Mouse (Mus musculus): ENCODE measurements around the gene C4b. TPM values are rescaled to one million over a fixed set of nuclear protein-coding genes. Genes with fewer than 3 reads are reported as not detected.
"Not testable (repeated sequence)": the region's sequence is repeated elsewhere in the genome, so short reads cannot be mapped to it uniquely, and the experiment has no call there.

The C4b gene
- polyA plus RNA-seq, 2 experiments = 1.3 to 3.2 TPM

DNA sequence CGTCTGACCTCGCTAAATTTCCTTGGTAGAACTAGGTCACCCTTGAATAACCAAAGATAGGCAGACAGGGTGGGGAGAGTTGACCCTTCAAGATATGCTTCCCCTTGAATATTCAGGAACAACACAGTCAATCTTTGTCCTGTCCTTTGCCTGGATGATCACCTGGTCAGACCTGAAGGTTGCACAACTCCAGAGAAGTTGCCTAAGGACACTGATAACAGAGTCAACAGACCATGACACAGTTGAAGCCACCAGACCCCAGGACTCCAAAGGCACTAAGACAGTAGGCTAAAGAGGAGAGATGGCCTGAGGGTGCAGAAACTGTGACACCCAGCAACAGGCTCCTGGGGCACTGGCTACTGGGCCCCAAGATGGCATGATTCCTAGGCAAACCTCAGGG, 15.8 kb downstream of the C4b start:
- Histone ChIP-seq H3K9me3 (ENCODE audit: control insufficient read depth, low read length) (no peaks in the 10 kb centered on the region), H3K27me3 (ENCODE audit: control insufficient read depth, insufficient read depth, low read length) (no peaks in the 10 kb centered on the region), H3K4me2 (replicated peaks; ENCODE audit: low read depth, low read length, severe bottlenecking) (no peak overlapping the region), H3K36me3 (ENCODE audit: control insufficient read depth, insufficient read depth, low read length) (no peaks in the 10 kb centered on the region), H3K4me1 (ENCODE audit: control insufficient read depth, insufficient read depth, low read length) (no peaks in the 10 kb centered on the region), H3K9ac (ENCODE audit: low read depth, low read length, severe bottlenecking) (no peak overlapping the region), H3K4me3 (replicated peaks; ENCODE audit: low read length) (no peak overlapping the region), H3K27ac (replicated peaks; ENCODE audit: low read depth, low read length) (no peak overlapping the region)
- no peak for TF ChIP-seq POLR2A (IDR thresholded peaks at IDR 0.05; ENCODE audit: borderline replicate concordance, extremely low read depth, insufficient read depth, insufficient read length)
- ATAC-seq (ENCODE audit: low FRiP score, low read depth) = no peak
- DNase-seq (ENCODE audit: low spot score) = no peak
- 89% methylated on average over 2 of the region's 2 CpGs for WGBS

- Histone ChIP-seq H3K36me3 (ENCODE audit: control insufficient read depth, insufficient read depth, low read length) (no peaks in the 10 kb centered on the region), H3K9ac (ENCODE audit: low read depth, low read length, severe bottlenecking) (no peak overlapping the region), H3K27ac (replicated peaks; ENCODE audit: low read depth, low read length) (no peak overlapping the region), H3K4me2 (replicated peaks; ENCODE audit: low read depth, low read length, severe bottlenecking) (no peak overlapping the region), H3K4me1 (ENCODE audit: control insufficient read depth, insufficient read depth, low read length) (no peaks in the 10 kb centered on the region), H3K27me3 (ENCODE audit: control insufficient read depth, insufficient read depth, low read length) (no peaks in the 10 kb centered on the region), H3K9me3 (ENCODE audit: control insufficient read depth, low read length) (no peaks in the 10 kb centered on the region), H3K4me3 (replicated peaks; ENCODE audit: low read length) (no peak overlapping the region)
- WGBS = 79% methylated on average over 4 of the region's 4 CpGs
- no peak for TF ChIP-seq POLR2A (IDR thresholded peaks at IDR 0.05; ENCODE audit: borderline replicate concordance, extremely low read depth, insufficient read depth, insufficient read length)
- no peak for ATAC-seq (ENCODE audit: low FRiP score, low read depth)
- DNase-seq (ENCODE audit: low spot score) = no peak
These were observed 20.6 kb downstream of the C4b start for GRCm38 (mm10) chr17:34723066-34723465.

GRCm38 (mm10) chr17:34722238-34722637, 21.4 kb downstream of the C4b start:
- H3K9me3 ChIP-seq (ENCODE audit: control insufficient read depth, low read length); H3K27ac ChIP-seq (replicated peaks; ENCODE audit: low read depth, low read length); ATAC-seq (ENCODE audit: low FRiP score, low read depth); H3K27me3 ChIP-seq (ENCODE audit: control insufficient read depth, insufficient read depth, low read length); H3K9ac ChIP-seq (ENCODE audit: low read depth, low read length, severe bottlenecking); H3K4me1 ChIP-seq (ENCODE audit: control insufficient read depth, insufficient read depth, low read length); DNase-seq (ENCODE audit: low spot score); H3K4me3 ChIP-seq (replicated peaks; ENCODE audit: low read length); H3K4me2 ChIP-seq (replicated peaks; ENCODE audit: low read depth, low read length, severe bottlenecking); H3K36me3 ChIP-seq (ENCODE audit: control insufficient read depth, insufficient read depth, low read length): not testable (repeated sequence)
- WGBS = 86% methylated on average over 1 of the region's 4 CpGs

- not testable (repeated sequence) for H3K4me1 ChIP-seq (ENCODE audit: control insufficient read depth, insufficient read depth, low read length); H3K27me3 ChIP-seq (ENCODE audit: control insufficient read depth, insufficient read depth, low read length); H3K27ac ChIP-seq (replicated peaks; ENCODE audit: low read depth, low read length); H3K4me2 ChIP-seq (replicated peaks; ENCODE audit: low read depth, low read length, severe bottlenecking); ATAC-seq (ENCODE audit: low FRiP score, low read depth); H3K9me3 ChIP-seq (ENCODE audit: control insufficient read depth, low read length); H3K4me3 ChIP-seq (replicated peaks; ENCODE audit: low read length); H3K9ac ChIP-seq (ENCODE audit: low read depth, low read length, severe bottlenecking); H3K36me3 ChIP-seq (ENCODE audit: control insufficient read depth, insufficient read depth, low read length); DNase-seq (ENCODE audit: low spot score)
- WGBS = 79% methylated on average over 8 of the region's 8 CpGs
These were observed 23.8 kb downstream of the C4b start for GRCm38 (mm10) chr17:34719886-34720285.

- H3K27me3 ChIP-seq (ENCODE audit: control insufficient read depth, insufficient read depth, low read length) = no peaks in the 10 kb centered on the region
- H3K4me3 ChIP-seq (replicated peaks; ENCODE audit: low read length) = no peak overlapping the region
- ATAC-seq (ENCODE audit: low FRiP score, low read depth) = no peak
- no peak overlapping the region for H3K4me2 ChIP-seq (replicated peaks; ENCODE audit: low read depth, low read length, severe bottlenecking)
- H3K27ac ChIP-seq (replicated peaks; ENCODE audit: low read depth, low read length) = no peak overlapping the region
- no peaks in the 10 kb centered on the region for H3K4me1 ChIP-seq (ENCODE audit: control insufficient read depth, insufficient read depth, low read length)
- no peak for TF ChIP-seq POLR2A (IDR thresholded peaks at IDR 0.05; ENCODE audit: borderline replicate concordance, extremely low read depth, insufficient read depth, insufficient read length)
- H3K9ac ChIP-seq (ENCODE audit: low read depth, low read length, severe bottlenecking) = no peak overlapping the region
- H3K36me3 ChIP-seq (ENCODE audit: control insufficient read depth, insufficient read depth, low read length) = no peaks in the 10 kb centered on the region
- WGBS = 72% methylated on average over 11 of the region's 11 CpGs
- no peaks in the 10 kb centered on the region for H3K9me3 ChIP-seq (ENCODE audit: control insufficient read depth, low read length)
- no peak for DNase-seq (ENCODE audit: low spot score)
These were observed 26.3 kb downstream of the C4b start for GRCm38 (mm10) chr17:34717401-34717800.

GRCm38 (mm10) chr17:34716247-34716646, 27.4 kb downstream of the C4b start:
- 89% methylated on average over 15 of the region's 15 CpGs for WGBS
- Histone ChIP-seq H3K4me3 (replicated peaks; ENCODE audit: low read length) (no peak overlapping the region), H3K9ac (ENCODE audit: low read depth, low read length, severe bottlenecking) (no peak overlapping the region), H3K4me1 (ENCODE audit: control insufficient read depth, insufficient read depth, low read length) (no peaks in the 10 kb centered on the region), H3K9me3 (ENCODE audit: control insufficient read depth, low read length) (no peaks in the 10 kb centered on the region), H3K36me3 (ENCODE audit: control insufficient read depth, insufficient read depth, low read length) (no peaks in the 10 kb centered on the region), H3K27me3 (ENCODE audit: control insufficient read depth, insufficient read depth, low read length) (no peaks in the 10 kb centered on the region), H3K27ac (replicated peaks; ENCODE audit: low read depth, low read length) (no peak overlapping the region), H3K4me2 (replicated peaks; ENCODE audit: low read depth, low read length, severe bottlenecking) (no peak overlapping the region)
- no peak for TF ChIP-seq POLR2A (IDR thresholded peaks at IDR 0.05; ENCODE audit: borderline replicate concordance, extremely low read depth, insufficient read depth, insufficient read length)
- no peak for ATAC-seq (ENCODE audit: low FRiP score, low read depth)
- DNase-seq (ENCODE audit: low spot score) = no peak

GRCm38 (mm10) chr17:34715451-34715850, 28.2 kb downstream of the C4b start:
- WGBS = 78% methylated on average over 6 of the region's 7 CpGs

GRCm38 (mm10) chr17:34714908-34715445, 28.7 kb downstream of the C4b start:
- not testable (repeated sequence) for H3K4me2 ChIP-seq (replicated peaks; ENCODE audit: low read depth, low read length, severe bottlenecking); H3K27ac ChIP-seq (replicated peaks; ENCODE audit: low read depth, low read length); H3K36me3 ChIP-seq (ENCODE audit: control insufficient read depth, insufficient read depth, low read length); H3K27me3 ChIP-seq (ENCODE audit: control insufficient read depth, insufficient read depth, low read length); ATAC-seq (ENCODE audit: low FRiP score, low read depth); H3K4me3 ChIP-seq (replicated peaks; ENCODE audit: low read length); H3K9ac ChIP-seq (ENCODE audit: low read depth, low read length, severe bottlenecking); DNase-seq (ENCODE audit: low spot score); H3K4me1 ChIP-seq (ENCODE audit: control insufficient read depth, insufficient read depth, low read length); H3K9me3 ChIP-seq (ENCODE audit: control insufficient read depth, low read length)
- 69% methylated on average over 5 of the region's 5 CpGs for WGBS

More at GRCm38 (mm10) chr17:34715451-34715850, 28.2 kb downstream of the C4b start:
- H3K4me2 ChIP-seq (replicated peaks; ENCODE audit: low read depth, low read length, severe bottlenecking); H3K9me3 ChIP-seq (ENCODE audit: control insufficient read depth, low read length); ATAC-seq (ENCODE audit: low FRiP score, low read depth); H3K4me1 ChIP-seq (ENCODE audit: control insufficient read depth, insufficient read depth, low read length); H3K36me3 ChIP-seq (ENCODE audit: control insufficient read depth, insufficient read depth, low read length); H3K27ac ChIP-seq (replicated peaks; ENCODE audit: low read depth, low read length); H3K4me3 ChIP-seq (replicated peaks; ENCODE audit: low read length); DNase-seq (ENCODE audit: low spot score); H3K27me3 ChIP-seq (ENCODE audit: control insufficient read depth, insufficient read depth, low read length); H3K9ac ChIP-seq (ENCODE audit: low read depth, low read length, severe bottlenecking): not testable (repeated sequence)

Measured in limb, embryonic 14.5 days (tissue).